Mouse (Mus musculus): ENCODE data around the gene Drosha. TPM values are rescaled to one million over a fixed set of nuclear protein-coding genes. Genes with fewer than 3 reads are reported as not detected.

Drosha gene
- total RNA-seq, 1 experiment from 2014 or later: 9.9 TPM

DNA sequence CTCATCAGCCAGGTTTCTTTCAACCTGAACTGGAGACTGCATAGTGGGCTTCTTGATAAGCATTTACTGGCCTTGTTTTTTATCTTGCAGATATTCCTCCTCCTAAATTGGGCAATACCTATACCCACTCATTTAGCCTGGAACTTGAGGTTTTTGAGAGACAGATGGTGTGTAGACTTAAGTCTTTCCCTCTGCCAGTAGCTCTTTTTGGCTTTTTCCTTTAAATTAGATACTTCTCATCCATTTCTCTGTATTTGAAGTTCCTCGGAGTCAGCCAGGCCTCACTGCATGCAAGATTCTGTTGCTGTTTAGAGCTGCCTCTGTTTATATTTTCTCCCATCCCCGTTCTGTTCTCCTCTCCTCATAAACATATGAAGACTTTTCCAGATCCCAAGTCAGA lies 51.7 kb downstream of the Drosha start:
- ATAC-seq (replicated peaks; ENCODE audit: insufficient number of reproducible peaks, low FRiP score, low TSS enrichment, poor library complexity, severe bottlenecking): no peak

- no peak for ATAC-seq (replicated peaks; ENCODE audit: insufficient number of reproducible peaks, low FRiP score, low TSS enrichment, poor library complexity, severe bottlenecking)
These were observed 52.3 kb downstream of the Drosha start for GRCm38 (mm10) chr15:12876881-12877280.

GRCm38 (mm10) chr15:12877934-12878333 lies 53.3 kb downstream of the Drosha start:
- ATAC-seq (replicated peaks; ENCODE audit: insufficient number of reproducible peaks, low FRiP score, low TSS enrichment, poor library complexity, severe bottlenecking): no peak

DNA sequence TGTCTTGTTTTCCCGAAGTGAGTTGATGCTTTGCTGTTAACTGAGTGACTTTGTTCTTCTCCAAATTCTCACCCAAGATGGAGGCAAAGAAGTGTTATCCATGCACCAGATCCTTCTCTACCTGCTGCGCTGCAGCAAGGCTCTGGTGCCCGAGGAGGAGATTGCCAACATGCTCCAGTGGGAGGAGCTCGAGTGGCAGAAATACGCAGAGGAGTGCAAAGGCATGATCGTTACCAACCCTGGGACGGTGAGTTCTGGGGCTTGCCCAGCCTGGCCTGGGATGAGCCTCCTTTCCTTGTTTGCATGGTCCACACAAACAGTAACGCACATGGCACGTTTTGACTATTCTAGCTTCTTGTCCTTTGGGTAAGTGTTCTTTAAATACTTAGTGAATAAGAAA lies 54.0 kb downstream of the Drosha start:
- ATAC-seq (replicated peaks; ENCODE audit: insufficient number of reproducible peaks, low FRiP score, low TSS enrichment, poor library complexity, severe bottlenecking): no peak

- no peak for ATAC-seq (replicated peaks; ENCODE audit: insufficient number of reproducible peaks, low FRiP score, low TSS enrichment, poor library complexity, severe bottlenecking)
These were observed 55.3 kb downstream of the Drosha start for GRCm38 (mm10) chr15:12879937-12880336.

DNA sequence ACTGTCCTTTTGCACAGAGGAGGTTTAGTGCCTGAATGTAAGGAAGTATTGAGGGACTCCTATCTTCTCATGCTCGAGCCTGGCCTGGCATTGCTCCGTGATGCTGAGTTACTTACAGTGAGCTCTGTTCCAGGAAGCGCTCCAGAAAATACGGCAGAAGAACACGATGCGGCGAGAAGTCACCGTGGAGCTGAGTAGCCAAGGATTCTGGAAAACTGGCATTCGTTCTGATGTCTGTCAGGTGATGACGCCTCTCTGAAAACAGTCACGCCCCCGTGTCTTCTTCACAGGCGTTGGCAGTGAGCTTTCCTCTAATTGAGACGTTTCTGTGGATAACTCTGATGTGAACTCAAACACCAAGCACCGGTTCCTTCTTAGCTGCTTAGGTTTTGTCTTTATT lies 60.2 kb downstream of the Drosha start:
- ATAC-seq (replicated peaks; ENCODE audit: insufficient number of reproducible peaks, low FRiP score, low TSS enrichment, poor library complexity, severe bottlenecking): no peak

- no peak for ATAC-seq (replicated peaks; ENCODE audit: insufficient number of reproducible peaks, low FRiP score, low TSS enrichment, poor library complexity, severe bottlenecking)
These were observed 60.7 kb downstream of the Drosha start for GRCm38 (mm10) chr15:12885361-12885760.

- ATAC-seq (replicated peaks; ENCODE audit: insufficient number of reproducible peaks, low FRiP score, low TSS enrichment, poor library complexity, severe bottlenecking): no peak
These were observed 62.6 kb downstream of the Drosha start for GRCm38 (mm10) chr15:12887206-12887605.

DNA sequence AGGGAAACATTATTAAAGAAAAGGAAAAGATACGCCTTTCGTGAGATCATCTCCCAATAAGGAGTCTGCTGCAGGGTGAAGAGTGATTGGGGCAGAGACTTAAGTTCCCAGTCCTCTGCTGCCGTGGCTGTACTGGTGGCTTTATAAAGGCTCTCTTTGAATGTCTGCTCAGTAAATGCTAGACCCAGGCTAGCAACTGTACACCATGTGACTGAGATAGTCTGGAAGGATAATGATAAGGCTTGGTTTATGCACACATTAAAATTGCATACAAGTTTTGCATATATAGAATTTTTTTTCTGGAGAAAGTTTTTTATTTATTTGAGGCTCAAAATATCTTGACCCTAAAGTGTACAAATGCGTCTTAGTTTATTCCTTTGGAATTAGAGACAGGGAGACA lies 63.7 kb downstream of the Drosha start:
- ATAC-seq (replicated peaks; ENCODE audit: insufficient number of reproducible peaks, low FRiP score, low TSS enrichment, poor library complexity, severe bottlenecking): no peak

DNA sequence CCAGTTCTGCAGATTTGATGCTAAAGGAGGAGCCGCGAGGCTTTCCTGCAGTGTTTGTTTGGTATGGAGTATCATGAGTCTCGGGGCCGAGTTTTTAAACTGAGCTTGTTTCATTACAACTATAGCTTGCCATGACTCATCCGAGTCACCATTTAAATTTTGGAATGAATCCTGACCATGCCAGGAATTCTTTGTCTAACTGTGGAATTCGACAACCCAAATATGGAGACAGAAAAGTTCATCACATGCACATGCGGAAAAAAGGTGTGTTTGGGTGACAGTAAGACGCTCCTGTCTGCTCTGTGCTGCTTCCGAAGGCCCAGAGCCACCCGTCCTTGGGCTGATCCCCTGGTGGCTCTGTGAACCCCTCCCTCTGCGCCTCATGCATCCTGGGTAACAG lies 65.3 kb downstream of the Drosha start:
- no peak for ATAC-seq (replicated peaks; ENCODE audit: insufficient number of reproducible peaks, low FRiP score, low TSS enrichment, poor library complexity, severe bottlenecking)

GRCm38 (mm10) chr15:12895426-12895825 lies 70.8 kb downstream of the Drosha start:
- ATAC-seq (replicated peaks; ENCODE audit: insufficient number of reproducible peaks, low FRiP score, low TSS enrichment, poor library complexity, severe bottlenecking): no peak

DNA sequence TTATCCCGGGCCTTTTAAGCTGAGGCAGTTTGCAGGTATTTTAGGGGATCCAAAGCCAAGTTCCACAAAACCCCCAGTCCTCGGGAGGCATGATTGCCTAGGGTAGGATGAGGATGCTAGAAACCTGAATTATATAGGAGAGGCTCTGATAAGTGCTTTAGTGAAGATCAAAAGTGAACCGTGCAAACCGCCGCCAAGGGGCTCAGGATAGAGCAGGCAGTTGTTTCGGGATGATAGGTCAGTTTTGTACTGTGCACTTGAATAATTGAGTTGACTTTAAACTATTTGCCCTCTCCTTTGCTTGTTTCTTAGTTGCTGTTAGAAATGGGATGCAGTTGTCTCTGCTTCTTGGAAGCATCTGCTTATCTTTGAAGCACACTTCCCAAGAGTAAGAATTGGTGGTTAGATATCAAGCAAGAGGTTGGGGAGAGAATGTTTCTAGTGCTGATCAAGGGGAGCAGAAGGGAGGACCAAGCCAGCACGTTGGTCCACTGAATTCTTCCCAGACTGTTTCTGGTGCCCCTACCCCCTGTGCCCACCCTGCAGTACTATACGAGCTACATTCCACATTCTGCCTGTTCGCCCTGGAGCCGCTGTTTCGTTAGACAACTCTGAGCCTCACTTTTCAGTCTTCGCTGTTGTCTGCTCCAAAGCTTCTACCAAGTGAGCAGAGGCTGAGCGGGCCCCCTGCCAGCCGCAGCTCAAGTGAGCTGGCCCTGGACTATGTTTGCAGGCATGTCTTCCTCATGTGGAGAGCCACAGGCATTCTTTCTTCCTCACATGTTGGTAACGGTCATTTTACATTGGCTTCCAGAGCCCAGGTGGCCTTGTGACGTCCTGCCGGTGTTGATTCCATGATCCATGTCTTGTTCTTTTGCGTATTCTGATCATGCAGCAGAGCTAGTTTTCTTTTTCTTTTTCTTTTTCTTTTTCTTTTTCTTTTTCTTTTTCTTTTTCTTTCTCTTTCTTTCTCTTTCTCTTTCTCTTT lies 71.7 kb downstream of the Drosha start:
- no peak for ATAC-seq (replicated peaks; ENCODE audit: insufficient number of reproducible peaks, low FRiP score, low TSS enrichment, poor library complexity, severe bottlenecking)

- no peak for ATAC-seq (replicated peaks; ENCODE audit: insufficient number of reproducible peaks, low FRiP score, low TSS enrichment, poor library complexity, severe bottlenecking)
These were observed 73.2 kb downstream of the Drosha start for GRCm38 (mm10) chr15:12897831-12898230.

- ATAC-seq (replicated peaks; ENCODE audit: insufficient number of reproducible peaks, low FRiP score, low TSS enrichment, poor library complexity, severe bottlenecking): no peak
These were observed 76.0 kb downstream of the Drosha start for GRCm38 (mm10) chr15:12900428-12901196.

GRCm38 (mm10) chr15:12901197-12901570 lies 76.6 kb downstream of the Drosha start:
- ATAC-seq (replicated peaks; ENCODE audit: insufficient number of reproducible peaks, low FRiP score, low TSS enrichment, poor library complexity, severe bottlenecking): no peak

DNA sequence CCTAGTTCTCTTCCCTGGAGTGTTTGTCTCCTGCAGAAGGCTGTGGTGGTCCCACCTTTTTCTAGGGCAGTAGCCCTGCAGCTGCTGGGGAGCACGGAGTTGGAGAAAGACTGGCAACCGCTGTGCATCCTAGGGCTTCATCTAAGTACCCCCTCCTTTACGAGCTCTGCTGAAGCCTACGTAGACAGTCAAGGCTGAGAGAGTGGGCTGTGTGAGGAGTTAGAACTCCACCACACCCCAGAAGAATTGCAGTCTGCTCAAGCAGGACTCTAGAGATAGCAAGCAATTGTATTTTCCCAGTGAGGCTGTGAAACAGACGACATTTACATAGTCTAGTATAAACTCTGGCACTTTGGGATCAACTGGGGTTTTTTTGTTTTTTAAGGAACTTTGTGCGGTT lies 79.8 kb downstream of the Drosha start:
- ATAC-seq (replicated peaks; ENCODE audit: insufficient number of reproducible peaks, low FRiP score, low TSS enrichment, poor library complexity, severe bottlenecking): no peak

GRCm38 (mm10) chr15:12907962-12908719 lies 83.5 kb downstream of the Drosha start:
- no peak for ATAC-seq (replicated peaks; ENCODE audit: insufficient number of reproducible peaks, low FRiP score, low TSS enrichment, poor library complexity, severe bottlenecking)

GRCm38 (mm10) chr15:12908720-12909028 lies 84.1 kb downstream of the Drosha start:
- ATAC-seq (replicated peaks; ENCODE audit: insufficient number of reproducible peaks, low FRiP score, low TSS enrichment, poor library complexity, severe bottlenecking): no peak

DNA sequence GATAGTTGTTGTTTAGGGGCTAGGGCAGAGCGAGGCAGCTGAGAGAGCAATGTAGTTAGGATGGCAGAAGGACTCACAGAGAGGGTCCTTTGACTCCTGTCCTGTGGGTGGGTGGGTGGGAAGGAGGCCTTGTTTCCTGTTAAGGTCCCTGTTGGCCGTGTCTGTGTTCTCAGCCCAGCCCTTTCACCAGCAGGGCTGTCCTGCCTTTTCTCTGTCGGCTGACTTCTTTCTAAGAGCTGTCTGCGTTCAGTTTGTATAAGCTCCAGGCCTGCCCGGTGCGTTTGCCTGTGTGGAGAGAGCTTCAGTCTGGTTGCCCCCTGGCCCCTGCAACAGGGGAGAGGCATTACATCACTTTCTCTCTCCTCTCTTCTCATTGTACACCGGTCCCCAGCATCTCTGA lies 84.6 kb downstream of the Drosha start:
- no peak for ATAC-seq (replicated peaks; ENCODE audit: insufficient number of reproducible peaks, low FRiP score, low TSS enrichment, poor library complexity, severe bottlenecking)
